Mouse (Mus musculus): Measurements from ENCODE around the gene Mre11a.

The Mre11a gene

GRCm38 (mm10) chr9:14827875-14828274 lies 43.4 kb downstream of the Mre11a start:
- DNase-seq, result no peak

GRCm38 (mm10) chr9:14832046-14832445 lies 47.6 kb downstream of the Mre11a start:
- no peak for DNase-seq

DNA sequence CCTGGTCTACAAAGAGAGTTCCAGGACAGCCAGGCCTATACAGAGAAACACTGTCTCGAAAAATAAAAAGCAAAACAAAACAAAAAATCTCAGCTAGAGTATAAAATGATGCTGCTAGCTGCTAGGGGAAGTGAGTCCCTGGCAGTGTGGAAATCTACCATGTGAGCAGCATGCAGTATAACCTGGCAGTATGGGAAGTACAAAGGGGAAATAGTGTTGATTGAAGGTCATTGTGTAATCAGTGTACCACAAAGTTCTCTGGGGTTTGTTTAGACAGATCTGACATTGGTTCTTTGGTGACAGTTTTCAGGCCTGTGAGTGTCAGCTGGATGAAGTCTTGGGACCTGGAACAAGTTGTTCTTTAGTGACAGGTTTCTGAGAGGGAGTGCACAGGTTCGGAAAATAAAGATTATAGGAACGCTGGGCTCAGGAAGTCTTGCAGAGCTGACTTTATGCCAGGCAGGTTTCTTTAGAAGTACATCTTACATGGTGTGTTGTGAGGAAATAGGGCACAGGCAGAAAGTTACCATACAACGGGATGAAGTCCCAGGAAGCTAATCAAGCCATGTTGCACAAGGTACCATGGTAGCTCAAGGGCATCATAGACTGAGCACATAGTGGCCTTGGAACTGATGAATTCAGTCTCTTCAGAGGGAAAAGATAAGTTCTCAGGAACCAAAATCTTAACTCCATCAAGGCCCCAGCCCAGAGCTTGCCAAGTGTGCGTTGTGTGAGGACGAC lies 51.1 kb downstream of the Mre11a start:
- DNase-seq, result no peak

GRCm38 (mm10) chr9:14839527-14839926 lies 55.1 kb downstream of the Mre11a start:
- peak; percentile 25 for DNase-seq

DNA sequence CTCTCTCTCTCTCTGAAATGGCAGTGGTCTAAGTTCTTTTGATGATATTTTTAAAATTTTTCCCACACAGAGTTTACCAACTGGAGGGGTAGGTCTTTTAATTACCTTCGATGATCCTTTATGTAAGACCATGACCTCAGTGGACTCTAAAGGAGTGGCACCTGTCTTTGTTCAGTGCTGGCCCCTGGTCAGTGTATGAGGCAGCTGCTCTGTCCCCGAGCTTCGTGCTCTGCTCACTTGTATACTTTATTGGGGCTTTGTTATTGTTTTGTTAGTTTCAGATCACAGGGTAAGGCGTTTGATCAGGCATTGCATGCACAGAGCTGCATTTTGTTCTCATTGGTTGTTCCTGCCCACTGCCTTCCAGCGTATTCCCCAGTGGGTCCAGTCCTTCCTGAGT lies 55.5 kb downstream of the Mre11a start:
- no peak for DNase-seq

DNA sequence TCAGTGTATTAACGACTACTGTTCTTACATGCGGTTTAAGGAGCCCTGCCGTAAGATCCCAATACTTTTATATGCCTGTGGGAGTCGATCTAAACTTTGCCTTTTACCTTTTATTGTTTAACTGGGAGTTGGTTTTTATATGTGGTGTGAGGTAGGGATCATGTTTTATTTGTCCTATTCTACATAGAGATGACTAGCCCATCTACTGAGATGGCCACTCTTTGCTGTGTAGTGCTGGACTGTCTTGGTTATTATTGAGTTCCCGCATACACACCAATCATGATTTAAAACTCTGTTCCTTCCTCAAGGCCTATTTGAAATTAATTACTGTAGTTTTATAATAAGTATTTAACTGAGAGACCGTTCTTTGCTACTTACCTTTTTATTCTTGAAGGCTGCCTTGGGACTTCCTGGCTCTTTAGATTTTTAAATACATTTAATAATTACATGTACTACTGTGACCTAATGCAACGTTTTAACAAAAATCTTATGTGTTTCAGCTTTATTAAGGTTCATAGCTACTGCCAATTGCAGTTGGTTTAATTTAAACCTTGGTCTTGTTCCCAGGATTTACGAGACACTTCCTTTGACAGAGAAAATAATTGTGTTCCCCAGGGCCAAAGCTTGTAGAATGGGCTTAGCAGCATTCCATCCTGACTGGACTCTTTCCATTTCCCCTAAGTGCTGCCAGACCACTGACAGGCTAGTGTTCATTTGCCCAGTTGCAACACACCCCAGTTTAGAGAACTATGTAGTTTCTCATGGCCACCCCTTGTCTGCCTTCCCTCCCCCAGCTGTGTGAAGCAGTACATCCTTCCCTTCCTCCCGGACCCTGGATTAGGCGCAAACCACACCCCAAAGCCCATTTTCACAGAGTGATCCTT lies 57.7 kb downstream of the Mre11a start:
- DNase-seq, result no peak

DNA sequence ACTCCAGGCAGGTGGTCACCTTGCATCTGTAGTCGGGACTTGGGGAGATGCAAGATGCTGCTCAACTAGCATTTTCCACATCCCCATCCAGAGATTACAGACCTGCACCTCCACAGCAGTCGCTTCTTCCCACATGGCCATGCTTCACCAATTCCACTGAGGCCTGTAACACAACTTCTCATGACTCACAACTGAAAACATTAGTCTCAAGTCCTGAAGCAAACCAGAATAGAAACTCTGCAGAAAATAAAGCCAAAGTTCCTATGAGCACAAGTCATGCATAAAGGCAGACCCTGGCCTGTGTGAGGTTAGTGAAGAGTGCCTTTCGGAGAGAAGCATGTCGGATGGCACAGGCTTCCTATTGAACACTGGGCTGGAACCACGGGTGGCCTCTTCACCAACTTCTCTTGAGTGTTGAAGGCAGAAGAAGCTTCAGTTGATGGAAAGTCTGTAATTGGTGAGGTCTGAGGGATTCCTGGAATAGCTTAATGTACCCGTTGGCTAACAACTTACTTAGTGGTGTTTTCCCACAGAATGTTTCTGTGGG lies 58.9 kb downstream of the Mre11a start:
- DNase-seq, result no peak

- no peak for DNase-seq
Measured at GRCm38 (mm10) chr9:14843901-14844300, 59.4 kb downstream of the Mre11a start.

DNA sequence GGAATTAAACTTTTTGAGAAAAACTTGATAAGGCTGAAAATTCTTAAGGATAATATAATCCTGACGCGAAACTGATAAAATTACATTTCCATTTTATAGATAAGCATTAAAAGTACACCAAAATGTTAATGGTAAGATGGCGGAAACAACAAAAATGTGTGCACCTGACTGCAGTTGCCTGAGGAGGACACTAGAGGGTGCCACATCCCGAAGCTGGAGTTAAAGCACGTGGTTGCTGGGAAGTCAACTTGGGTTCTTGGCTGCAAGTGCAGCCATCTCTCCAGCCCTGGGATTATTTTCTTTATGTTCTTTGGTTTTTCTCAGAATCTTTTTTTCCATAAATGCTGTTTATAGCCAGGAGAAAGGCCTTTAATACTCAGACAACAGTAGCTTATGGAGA lies 62.0 kb downstream of the Mre11a start:
- DNase-seq, result no peak

DNA sequence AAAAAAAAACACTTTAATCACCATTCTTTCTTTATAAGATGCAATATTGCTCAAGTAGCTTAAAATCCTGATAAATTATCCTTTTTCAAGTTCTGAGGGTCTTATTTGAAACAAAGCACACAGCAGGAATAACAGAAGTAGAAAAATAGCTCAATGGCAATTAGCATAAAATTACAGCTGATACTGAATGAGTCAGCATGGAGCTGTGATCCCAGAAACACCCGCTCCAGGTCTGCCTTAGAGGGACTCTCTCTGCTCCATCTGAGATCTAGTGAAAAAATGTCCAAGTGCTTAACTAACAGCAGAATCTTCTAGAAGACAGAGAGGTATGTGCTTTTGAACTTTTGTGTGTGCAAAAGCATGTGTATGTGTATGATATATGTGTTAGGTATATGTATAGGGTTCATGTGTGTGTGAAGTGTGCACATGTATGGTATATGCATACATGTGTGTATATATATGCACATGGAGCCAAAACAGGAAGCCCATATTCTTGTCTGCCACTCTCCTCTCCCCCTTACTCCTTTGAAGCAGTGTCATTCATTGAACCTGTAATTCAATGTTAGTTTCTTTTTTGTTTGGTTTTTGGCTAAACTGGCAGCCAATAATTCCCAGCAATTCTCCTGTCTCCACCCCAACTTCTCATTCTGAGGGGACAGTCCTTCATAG lies 63.9 kb downstream of the Mre11a start:
- no peak for DNase-seq

GRCm38 (mm10) chr9:14854585-14854984 lies 70.1 kb downstream of the Mre11a start:
- DNase-seq, result no peak

GRCm38 (mm10) chr9:14856922-14857654 lies 72.6 kb downstream of the Mre11a start:
- no peak for DNase-seq

- DNase-seq, result no peak
Measured at GRCm38 (mm10) chr9:14858170-14858706, 73.8 kb downstream of the Mre11a start.

DNA sequence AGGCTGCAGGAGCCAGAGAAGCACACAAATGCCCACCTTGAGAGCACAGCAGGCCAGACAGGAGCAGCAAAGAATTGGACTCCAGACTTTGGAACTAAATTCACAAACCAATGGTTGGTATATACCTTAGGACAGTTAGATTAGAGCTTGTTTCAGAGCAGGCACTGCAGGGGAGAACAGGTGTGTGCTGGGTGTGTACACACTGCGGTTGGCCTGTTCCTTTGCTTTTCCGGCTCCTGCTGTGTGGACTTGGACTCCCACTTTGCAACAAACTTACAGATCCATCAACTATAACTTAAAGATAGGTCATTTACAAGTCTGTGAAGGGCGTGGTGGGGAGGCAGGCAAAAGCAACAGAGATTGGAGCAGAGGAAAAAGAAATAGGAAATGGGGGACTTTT lies 74.3 kb downstream of the Mre11a start:
- DNase-seq, result no peak

- peak; percentile 43 for DNase-seq
Measured at GRCm38 (mm10) chr9:14859868-14860639, 75.6 kb downstream of the Mre11a start, which contains the start of gene Gpr83. Gene Gpr83, plus strand, starts transcription at chr9:14860210.

GRCm38 (mm10) chr9:14863126-14863525 lies 78.7 kb downstream of the Mre11a start:
- DNase-seq, result no peak

DNA sequence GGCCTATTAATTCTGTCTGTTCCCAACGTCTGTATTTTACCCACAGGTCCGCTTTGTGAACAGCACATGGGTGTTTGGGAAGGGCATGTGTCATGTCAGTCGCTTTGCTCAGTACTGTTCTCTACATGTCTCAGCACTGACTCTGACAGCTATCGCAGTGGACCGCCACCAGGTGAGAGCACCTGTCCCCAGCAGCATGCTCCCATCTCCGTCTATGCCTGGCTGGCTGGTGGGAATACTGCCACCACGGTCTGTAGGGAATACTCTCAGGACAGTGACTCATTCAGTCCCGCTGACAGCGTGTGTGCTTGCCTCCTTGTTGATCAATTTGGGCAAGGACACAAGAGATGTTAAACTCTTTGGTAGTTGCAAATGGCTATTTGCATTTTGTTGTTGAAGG lies 80.3 kb downstream of the Mre11a start:
- no peak for DNase-seq

- peak; percentile 67 for DNase-seq
Measured at GRCm38 (mm10) chr9:14866957-14867356, 82.5 kb downstream of the Mre11a start.

GRCm38 (mm10) chr9:14868326-14868725 lies 83.9 kb downstream of the Mre11a start:
- no peak for DNase-seq

- DNase-seq, result no peak
Measured at GRCm38 (mm10) chr9:14870377-14870776, 85.9 kb downstream of the Mre11a start.

- DNase-seq, result no peak
Measured at GRCm38 (mm10) chr9:14870802-14871201, 86.3 kb downstream of the Mre11a start.
